Comparison of ENCODE assay signal across 26 mouse cellular contexts in genomic region chr14:24754753-24755152, GRCm38 (mm10).
"Had no signal": no experiment of that assay in that cellular context is flagged by ENCODE, and none has a peak within 500 bp of the region (broad histone marks: within the 10 kb centered on the region; RNA-seq: fewer than 3 reads in every experiment).

No protein-coding gene starts in this region.

- H3K4me1 ChIP-seq: liver, embryonic 13.5 days had no signal

- DNase-seq: gastrocnemius, postnatal 14 days; gastrocnemius, postnatal 36 days; heart, adult 11 months; heart, adult 2 months; heart, postnatal 14 days; heart, postnatal 36 days; kidney, adult 11 months; kidney, adult 2 months; kidney, postnatal 14 days; kidney, postnatal 36 days; layer of hippocampus, adult 9-11 months; liver; liver, embryonic 13.5 days had no signal

- ATAC-seq: hindbrain, postnatal 0 days; intestine, embryonic 16.5 days had no signal

- H3K4me2 ChIP-seq: heart, embryonic 11.5 days; heart, embryonic 13.5 days; heart, embryonic 15.5 days; hindbrain, embryonic 13.5 days; hindbrain, embryonic 15.5 days; kidney, embryonic 15.5 days; limb, embryonic 12.5 days; liver, embryonic 11.5 days; liver, embryonic 13.5 days had no signal

- H3K4me3 ChIP-seq: heart, adult 2 months; heart, embryonic 13.5 days; heart, embryonic 15.5 days; hindbrain, embryonic 13.5 days; hindbrain, embryonic 15.5 days; kidney, embryonic 15.5 days; left cerebral cortex, adult 2 months; limb, embryonic 10.5 days; limb, embryonic 12.5 days; liver, embryonic 13.5 days had no signal

- H3K9me3 ChIP-seq: heart, embryonic 13.5 days; heart, embryonic 15.5 days; hindbrain, embryonic 13.5 days; hindbrain, embryonic 15.5 days; kidney, embryonic 15.5 days; limb, embryonic 10.5 days; limb, embryonic 12.5 days; liver, embryonic 13.5 days had no signal

- H3K9ac ChIP-seq: heart, embryonic 13.5 days; heart, embryonic 15.5 days; hindbrain, embryonic 13.5 days; hindbrain, embryonic 15.5 days; kidney, embryonic 15.5 days; limb, embryonic 12.5 days; liver, embryonic 13.5 days had no signal

- H3K27ac ChIP-seq: heart, adult 2 months; heart, embryonic 13.5 days; heart, embryonic 15.5 days; hindbrain, embryonic 13.5 days; hindbrain, embryonic 15.5 days; hindbrain, postnatal 0 days; kidney, embryonic 15.5 days; kidney, postnatal 0 days; left cerebral cortex, adult 2 months; limb, embryonic 10.5 days; limb, embryonic 12.5 days; liver, embryonic 13.5 days had no signal

- H3K36me3 ChIP-seq: heart, embryonic 13.5 days; heart, embryonic 15.5 days; hindbrain, embryonic 13.5 days; hindbrain, embryonic 15.5 days; kidney, embryonic 15.5 days; limb, embryonic 10.5 days; limb, embryonic 12.5 days; liver, embryonic 13.5 days had no signal

- H3K27me3 ChIP-seq: heart, embryonic 13.5 days; heart, embryonic 15.5 days; hindbrain, embryonic 13.5 days; hindbrain, embryonic 15.5 days; kidney, embryonic 15.5 days; limb, embryonic 12.5 days; liver, embryonic 13.5 days had no signal
